Mouse (Mus musculus) liver, embryonic 11.5 days (tissue): ENCODE results near the gene Bcas1. TPM values are rescaled to one million over a fixed set of nuclear protein-coding genes. Genes with fewer than 3 reads are reported as not detected.
"Not testable (repeated sequence)": the region's sequence is repeated elsewhere in the genome, so short reads cannot be mapped to it uniquely, and the experiment has no call there.

ENCODE experiments used
- ATAC-seq: fragments of 200-750 bp; cut with Nextera tagmentation; replicated peaks from 2 replicates; pipeline ENCODE4 v1.8.0; 2017; ENCODE audit warnings: moderate number of reproducible peaks, mild to moderate bottlenecking, moderate TSS enrichment, moderate library complexity; ENCODE audit not compliant: low FRiP score
- DNase-seq: peaks from one replicate; pipeline ENCODE4 v3.0.0-alpha.2; 2017; ENCODE audit warnings: low spot score
- H3K27ac ChIP-seq: fragments of 300-500 bp; sonication (generic); 2 replicates; pipeline ENCODE4 v1.5.1; 2014; ENCODE audit warnings: mild to moderate bottlenecking, low read depth, low read length, control low read depth
- H3K27me3 ChIP-seq: fragments of 300-500 bp; sonication (generic); replicated peaks from 2 replicates; pipeline ENCODE4 v1.6.1; 2014; ENCODE audit warnings: low read length, mixed read lengths; ENCODE audit not compliant: control insufficient read depth, insufficient read depth
- H3K36me3 ChIP-seq: fragments of 300-500 bp; sonication (generic); 2 replicates; pipeline ENCODE4 v1.6.1; 2014; ENCODE audit warnings: mild to moderate bottlenecking, low read length, moderate library complexity, mixed read lengths; ENCODE audit not compliant: control insufficient read depth, insufficient read depth
- H3K4me1 ChIP-seq: fragments of 300-500 bp; sonication (generic); replicated peaks from 2 replicates; pipeline ENCODE4 v1.6.1; 2014; ENCODE audit warnings: low read length, mixed read lengths; ENCODE audit not compliant: control insufficient read depth, insufficient read depth
- H3K4me2 ChIP-seq: fragments of 300-500 bp; sonication (generic); 2 replicates; pipeline ENCODE4 v1.6.1; 2014; ENCODE audit warnings: mild to moderate bottlenecking, control low read depth, moderate library complexity
- H3K4me3 ChIP-seq: fragments of 300-500 bp; sonication (generic); 2 replicates; pipeline ENCODE4 v1.5.1; 2014; ENCODE audit warnings: low read depth, low read length, control low read depth
- H3K9ac ChIP-seq: fragments of 300-500 bp; sonication (generic); 2 replicates; pipeline ENCODE4 v1.6.1; 2014; ENCODE audit warnings: low read depth, low read length, control low read depth
- H3K9me3 ChIP-seq: fragments of 300-500 bp; sonication (generic); 2 replicates; pipeline ENCODE4 v1.6.1; 2016; ENCODE audit warnings: low read length, inconsistent platforms, mixed read lengths; ENCODE audit not compliant: control insufficient read depth
- WGBS: fragments of 180-500 bp; shearing (Covaris S2); extraction: QIAGEN DNeasy Blood & Tissue Kit; methylation state at CpG from one replicate; pipeline ENCODE4 v1.1.7; 2014; 5-methylcytosine and 5-hydroxymethylcytosine counted together
- polyA plus RNA-seq: library from polyadenylated mRNA; unstranded; fragments of >200 nt; fragmentation: Nextera tagmentation; extraction: Ambion mirVana; gene quantifications from 2 replicates; pipeline ENCODE4 v1.2.1, GENCODE M21; 2014

Gene Bcas1
- polyA plus RNA-seq, 1 experiment from 2014 or later: 6.1 TPM

DNA sequence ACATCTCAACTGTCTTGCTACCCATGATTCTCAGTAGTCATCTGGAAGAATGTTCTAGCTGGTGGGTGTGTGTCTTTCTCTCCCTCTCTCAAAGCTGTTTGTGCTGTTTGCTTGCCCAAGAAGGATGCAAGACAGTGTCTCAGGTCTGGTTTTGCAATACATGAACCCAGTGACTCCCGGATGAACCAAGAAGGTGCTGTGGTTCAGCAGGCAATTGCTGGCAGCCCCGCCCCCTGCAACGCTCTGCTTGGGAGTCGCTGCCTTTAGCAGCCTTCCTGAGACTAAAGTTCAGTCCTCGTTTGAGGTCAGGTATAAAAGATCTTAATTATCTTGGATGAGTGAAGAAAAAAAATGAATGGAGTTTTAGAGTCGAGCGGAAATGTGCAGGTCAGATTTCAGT lies 34.0 kb upstream of the Bcas1 start:
- no peak overlapping the region for H3K27ac ChIP-seq
- H3K36me3 ChIP-seq: no peaks in the 10 kb centered on the region
- no peaks in the 10 kb centered on the region for H3K27me3 ChIP-seq
- no peaks in the 10 kb centered on the region for H3K4me1 ChIP-seq
- no peak overlapping the region for H3K9ac ChIP-seq
- ATAC-seq (no peak), DNase-seq (no peak)
- no peaks in the 10 kb centered on the region for H3K9me3 ChIP-seq
- WGBS: 70% methylated on average over 7 of the region's 7 CpGs
- H3K4me2 ChIP-seq: no peak overlapping the region
- no peak overlapping the region for H3K4me3 ChIP-seq

DNA sequence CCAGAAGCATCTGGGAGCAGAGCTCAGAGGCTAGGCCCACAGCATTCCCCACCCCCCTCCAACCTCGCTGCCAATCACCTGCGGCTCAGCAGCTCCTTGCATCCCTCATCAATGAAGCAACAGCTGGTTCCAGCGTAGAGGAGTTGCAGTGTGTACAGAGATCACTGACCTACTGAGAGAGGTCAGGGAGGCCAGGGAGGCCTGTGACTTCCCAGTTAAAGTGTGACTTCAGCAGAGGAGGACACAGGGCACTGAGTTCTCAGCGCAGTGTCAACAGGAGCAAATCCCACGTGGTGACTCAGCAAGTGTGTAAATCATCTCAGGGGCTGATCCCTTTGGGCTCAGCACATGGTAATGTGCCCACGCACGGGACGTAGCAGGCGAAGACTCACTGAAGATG lies 32.2 kb upstream of the Bcas1 start:
- Histone ChIP-seq H3K9ac (no peak overlapping the region), H3K9me3 (no peaks in the 10 kb centered on the region), H3K4me2 (no peak overlapping the region), H3K4me1 (no peaks in the 10 kb centered on the region), H3K27me3 (no peaks in the 10 kb centered on the region), H3K27ac (no peak overlapping the region), H3K36me3 (no peaks in the 10 kb centered on the region), H3K4me3 (no peak overlapping the region)
- ATAC-seq (peak; percentile 61), DNase-seq (no peak)
- WGBS: 49% methylated on average over 9 of the region's 9 CpGs

DNA sequence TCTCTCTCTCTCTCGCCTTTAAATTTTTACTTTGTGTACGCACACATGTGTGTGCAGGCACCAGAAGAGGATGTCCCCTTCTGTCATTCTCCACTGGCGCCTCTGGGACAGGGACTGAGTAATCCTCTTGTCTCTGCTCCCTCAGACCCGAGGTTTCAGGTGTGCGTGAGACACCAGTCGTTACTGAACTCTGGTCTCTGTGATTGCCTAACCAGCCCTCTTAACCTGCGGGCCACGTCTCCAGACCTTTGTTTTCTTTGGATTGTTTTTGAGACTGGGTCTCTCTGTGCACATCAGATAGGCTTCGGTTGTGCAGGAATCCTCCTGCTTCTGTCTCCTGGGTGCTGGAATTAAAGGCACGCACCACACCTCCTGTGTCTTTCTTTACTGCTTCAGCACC lies 31.5 kb upstream of the Bcas1 start:
- DNase-seq: no peak
- WGBS: 68% methylated on average over 10 of the region's 10 CpGs
- H3K27me3 ChIP-seq: no peaks in the 10 kb centered on the region

DNA sequence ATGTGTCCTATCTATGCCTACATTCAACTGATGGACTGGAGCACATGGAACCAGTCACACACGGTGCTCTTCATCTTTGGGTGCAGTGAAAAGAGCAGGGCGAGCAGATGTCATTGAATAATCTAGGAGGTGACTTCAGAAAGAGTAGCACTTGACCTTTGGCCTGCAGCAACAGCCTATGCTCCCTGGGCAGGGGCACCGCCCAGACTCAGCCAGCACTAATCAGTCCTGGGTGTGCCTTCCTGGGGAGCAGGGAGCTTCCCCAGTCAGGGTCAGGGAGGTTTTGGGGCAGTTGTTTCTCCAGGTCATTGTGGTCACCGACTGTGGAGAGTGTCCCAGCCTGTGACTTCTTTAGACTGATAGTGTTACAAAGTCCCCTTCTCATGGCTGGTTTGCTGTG lies 26.2 kb upstream of the Bcas1 start:
- H3K27me3 ChIP-seq, H3K27ac ChIP-seq, H3K36me3 ChIP-seq, H3K4me2 ChIP-seq, H3K4me3 ChIP-seq, ATAC-seq, H3K9me3 ChIP-seq, H3K4me1 ChIP-seq, H3K9ac ChIP-seq, DNase-seq: not testable (repeated sequence)
- WGBS: 48% methylated on average over 3 of the region's 4 CpGs

More for the DNA sequence above, 31.5 kb upstream of the Bcas1 start:
- Histone ChIP-seq H3K4me2 (no peak overlapping the region), H3K27ac (no peak overlapping the region), H3K4me1 (no peaks in the 10 kb centered on the region), H3K4me3 (no peak overlapping the region), H3K9me3 (no peaks in the 10 kb centered on the region), H3K36me3 (no peaks in the 10 kb centered on the region), H3K9ac (no peak overlapping the region)
- ATAC-seq: no peak

DNA sequence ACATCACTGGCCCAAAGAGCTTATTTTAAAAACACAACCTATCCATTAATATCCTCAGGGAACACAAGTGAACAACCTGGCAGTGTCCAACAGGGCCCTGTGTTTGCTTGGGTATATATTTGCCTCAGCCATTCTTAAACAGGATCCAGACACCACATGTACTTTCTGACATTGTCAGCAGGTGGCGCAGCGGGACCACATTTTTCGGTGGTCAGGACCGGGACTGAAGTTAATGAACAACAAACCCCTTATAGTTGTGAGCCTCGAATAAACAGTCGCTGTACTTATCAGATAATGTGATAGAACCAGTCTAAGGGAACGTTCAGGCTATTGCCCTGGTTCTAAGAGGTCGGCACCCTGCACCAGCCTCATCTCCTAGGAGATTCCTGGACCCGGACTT lies 23.3 kb upstream of the Bcas1 start:
- Histone ChIP-seq H3K9ac (no peak overlapping the region), H3K4me1 (no peaks in the 10 kb centered on the region), H3K27ac (no peak overlapping the region), H3K27me3 (no peaks in the 10 kb centered on the region; the same call in 1 of the 2 replicates), H3K9me3 (no peaks in the 10 kb centered on the region), H3K4me3 (no peak overlapping the region), H3K36me3 (no peaks in the 10 kb centered on the region), H3K4me2 (no peak overlapping the region)
- DNase-seq (peak; percentile 78), ATAC-seq (peak; percentile 62)
- WGBS: 9% methylated on average over 9 of the region's 9 CpGs

DNA sequence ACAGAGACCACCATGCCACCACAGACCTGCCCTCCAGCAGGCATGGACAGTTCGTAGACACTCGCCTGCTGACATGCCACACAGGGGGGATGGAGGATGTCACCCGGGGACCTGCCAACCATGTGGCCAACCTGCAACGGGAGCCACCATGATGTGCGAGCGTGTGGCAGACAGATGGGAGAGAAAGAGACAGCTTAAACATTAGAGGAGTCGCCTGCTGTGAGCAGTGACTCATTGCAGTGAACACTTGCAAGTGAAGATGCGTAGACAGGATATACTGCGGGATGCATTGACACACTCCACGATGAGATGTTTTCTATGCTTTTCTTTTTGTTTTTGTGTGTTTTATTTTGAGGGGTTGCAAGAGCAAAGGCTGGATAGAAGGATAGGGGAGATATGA lies 20.0 kb upstream of the Bcas1 start:
- Histone ChIP-seq H3K9ac (no peak overlapping the region), H3K9me3 (no peaks in the 10 kb centered on the region), H3K4me3 (no peak overlapping the region), H3K4me2 (no peak overlapping the region), H3K4me1 (no peaks in the 10 kb centered on the region), H3K36me3 (no peaks in the 10 kb centered on the region), H3K27ac (no peak overlapping the region), H3K27me3 (no peaks in the 10 kb centered on the region; the same call in 1 of the 2 replicates)
- WGBS: 68% methylated on average over 10 of the region's 10 CpGs
- DNase-seq (no peak), ATAC-seq (no peak)

DNA sequence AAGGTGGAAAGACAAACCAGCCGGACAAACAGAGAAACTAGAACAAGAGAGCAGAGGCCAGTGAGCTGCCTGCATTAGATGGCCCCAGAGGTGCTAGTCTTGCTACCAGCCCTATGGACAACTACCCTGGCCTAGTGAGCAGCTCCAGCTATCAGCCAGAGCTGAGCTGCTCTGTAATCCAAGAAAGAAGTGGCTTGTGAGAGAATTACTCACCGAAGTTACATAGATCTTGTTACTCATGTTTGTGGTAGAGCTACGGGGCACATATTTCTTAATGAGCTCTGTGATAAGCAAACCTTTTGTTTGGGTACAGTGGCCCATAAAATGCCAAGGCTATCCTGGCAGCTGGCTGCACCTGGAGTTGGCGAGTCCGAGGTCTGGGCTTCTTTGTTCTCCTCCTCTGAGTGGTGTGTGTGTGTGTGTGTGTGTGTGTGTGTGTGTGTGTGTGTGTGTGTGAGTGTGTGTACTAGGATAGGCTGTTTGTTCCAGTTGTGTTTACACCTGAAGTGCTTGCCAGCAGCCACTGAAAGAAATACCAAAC lies 19.3 kb upstream of the Bcas1 start:
- Histone ChIP-seq H3K9me3 (no peaks in the 10 kb centered on the region), H3K27me3 (no peaks in the 10 kb centered on the region; the same call in 1 of the 2 replicates), H3K9ac (no peak overlapping the region), H3K4me3 (no peak overlapping the region), H3K27ac (no peak overlapping the region), H3K36me3 (no peaks in the 10 kb centered on the region), H3K4me2 (no peak overlapping the region), H3K4me1 (no peaks in the 10 kb centered on the region)
- ATAC-seq (no peak), DNase-seq (no peak)
- WGBS: 85% methylated on average over 5 of the region's 5 CpGs

DNA sequence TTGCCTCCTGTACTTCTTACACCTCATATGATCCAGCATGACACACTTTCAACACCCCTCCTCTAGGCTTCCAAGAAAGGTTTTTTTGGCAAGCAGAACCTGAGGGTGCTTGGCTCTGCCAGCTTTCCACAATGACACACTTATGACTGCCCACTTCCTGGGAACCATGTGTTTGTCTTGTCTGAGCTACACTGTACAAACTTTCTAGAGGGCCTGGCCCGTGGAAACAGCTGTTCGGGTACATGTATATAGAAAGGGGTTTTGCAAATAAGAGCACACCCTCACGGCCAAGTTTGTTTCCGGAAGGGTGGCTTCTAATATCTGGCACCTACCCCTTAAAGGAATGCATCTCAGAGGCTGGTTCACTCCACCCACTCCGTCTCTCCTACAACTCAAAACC lies 18.2 kb upstream of the Bcas1 start:
- 82% methylated on average over 5 of the region's 5 CpGs for WGBS
- no peak for DNase-seq
- peaks cover 1% of the 10 kb centered on the region; the same call in 1 of the 2 replicates for H3K27me3 ChIP-seq

DNA sequence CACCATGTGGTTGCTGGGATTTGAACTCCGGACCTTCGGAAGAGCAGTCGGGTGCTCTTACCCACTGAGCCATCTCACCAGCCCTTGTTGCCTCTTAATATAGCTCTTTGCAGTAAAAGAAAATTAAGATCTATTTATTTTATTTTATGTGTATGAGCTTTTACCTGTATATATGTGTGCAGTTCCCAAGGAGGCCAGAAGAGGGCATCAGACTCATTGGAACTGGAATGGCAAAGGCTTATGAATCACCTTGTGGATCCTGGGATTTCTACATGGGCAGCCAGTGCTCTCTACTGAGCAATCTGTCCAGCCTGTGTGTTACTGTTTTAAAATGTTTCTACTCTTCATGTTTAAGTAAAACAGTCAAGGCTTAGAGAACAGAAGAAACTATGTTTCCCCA lies 14.9 kb upstream of the Bcas1 start:
- Histone ChIP-seq H3K36me3 (no peaks in the 10 kb centered on the region), H3K9ac (no peak overlapping the region), H3K4me3 (no peak overlapping the region), H3K4me1 (no peaks in the 10 kb centered on the region), H3K27ac (no peak overlapping the region), H3K9me3 (no peaks in the 10 kb centered on the region), H3K4me2 (no peak overlapping the region), H3K27me3 (peaks cover 2% of the 10 kb centered on the region; the same call in 1 of the 2 replicates)
- WGBS: 61% methylated on average over 3 of the region's 3 CpGs
- ATAC-seq (no peak), DNase-seq (no peak)

More for the DNA sequence above, 18.2 kb upstream of the Bcas1 start:
- Histone ChIP-seq H3K4me3 (no peak overlapping the region), H3K9ac (no peak overlapping the region), H3K4me2 (no peak overlapping the region), H3K36me3 (no peaks in the 10 kb centered on the region), H3K27ac (no peak overlapping the region), H3K4me1 (no peaks in the 10 kb centered on the region), H3K9me3 (no peaks in the 10 kb centered on the region)
- ATAC-seq: no peak
